Mouse (Mus musculus): ENCODE results near the gene Sh3bp5. TPM values are rescaled to one million over a fixed set of nuclear protein-coding genes. Genes with fewer than 3 reads are reported as not detected.

Gene Sh3bp5
- polyA plus RNA-seq, 1 experiment from 2014 or later: 14.3 TPM

DNA sequence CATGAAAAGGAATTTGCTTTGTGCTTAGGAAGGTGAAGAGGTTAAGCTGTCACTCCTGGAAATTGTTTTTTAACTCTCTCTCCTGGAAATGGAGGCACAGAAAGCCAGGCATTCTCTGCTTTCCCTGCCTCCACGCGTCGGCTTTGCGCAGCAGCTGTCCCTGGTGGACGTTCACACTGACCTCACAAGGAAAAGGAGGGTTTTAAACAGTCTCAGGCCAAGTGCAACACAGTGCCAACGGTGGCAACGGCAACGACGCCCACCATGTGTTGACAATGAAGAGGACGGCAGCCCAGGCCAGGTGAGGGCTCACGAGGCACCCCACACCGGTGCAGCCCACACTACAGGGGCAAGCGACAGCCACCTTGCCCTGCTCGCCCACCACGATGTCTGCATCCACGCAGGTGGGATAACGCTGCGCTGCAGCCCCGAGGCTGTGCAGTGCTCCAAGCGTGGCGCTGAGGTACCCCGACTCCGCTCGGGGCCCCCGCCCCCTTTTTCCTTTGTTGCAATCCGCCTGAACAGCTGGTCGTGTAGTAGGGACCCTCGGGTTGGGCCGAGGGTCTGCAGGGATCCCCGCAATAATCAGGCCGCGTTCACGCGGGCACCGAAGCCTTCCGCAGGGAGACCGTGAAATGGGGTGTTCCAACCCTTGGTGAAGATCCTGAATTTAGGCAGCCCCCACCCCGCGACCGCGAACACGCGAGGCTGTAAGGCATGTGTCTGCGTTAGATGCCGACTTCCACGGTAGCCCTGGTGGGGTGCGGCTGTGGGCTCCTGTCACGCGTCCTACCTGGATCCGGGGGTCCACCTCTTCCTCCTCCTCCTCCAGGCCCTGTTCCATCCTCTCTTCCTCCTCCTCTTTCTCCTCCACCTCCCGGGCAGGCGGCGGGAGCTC lies 611 bp downstream of the Sh3bp5 start:
- peak overlapping the region; percentile 81 for H3K9ac ChIP-seq (ENCODE audit: low read depth, low read length)
- no peaks in the 10 kb centered on the region for H3K36me3 ChIP-seq (ENCODE audit: control insufficient read depth, insufficient read depth, low read length)
- ATAC-seq (ENCODE audit: low FRiP score, low TSS enrichment): peak; percentile 61
- H3K27ac ChIP-seq (ENCODE audit: low read depth, low read length): peak overlapping the region; percentile 26; the same call in 1 of the 2 replicates
- no peaks in the 10 kb centered on the region for H3K9me3 ChIP-seq (ENCODE audit: control insufficient read depth, low read length)
- peaks cover 27% of the 10 kb centered on the region for H3K4me1 ChIP-seq (ENCODE audit: control insufficient read depth, insufficient read depth, low read length)
- H3K4me3 ChIP-seq (ENCODE audit: low read length): peak overlapping the region; percentile 79
- no peaks in the 10 kb centered on the region for H3K27me3 ChIP-seq (ENCODE audit: control insufficient read depth, insufficient read depth, low read length)
- 1% methylated on average over 53 of the region's 53 CpGs for WGBS
- H3K4me2 ChIP-seq (replicated peaks; ENCODE audit: low read depth, low read length): peak overlapping the region; percentile 99

GRCm38 (mm10) chr14:31434426-31434825 lies 1.5 kb downstream of the Sh3bp5 start:
- no peak for ATAC-seq (ENCODE audit: low FRiP score, low TSS enrichment)
- 21% methylated on average over 5 of the region's 5 CpGs for WGBS
- peak overlapping the region; percentile 99; the same call in 1 of the 2 replicates for H3K4me2 ChIP-seq (replicated peaks; ENCODE audit: low read depth, low read length)
- peak overlapping the region; percentile 79; the same call in 1 of the 2 replicates for H3K4me3 ChIP-seq (ENCODE audit: low read length)
- H3K36me3 ChIP-seq (ENCODE audit: control insufficient read depth, insufficient read depth, low read length): no peaks in the 10 kb centered on the region
- H3K9ac ChIP-seq (ENCODE audit: low read depth, low read length): no peak overlapping the region; the same call in 1 of the 2 replicates
- H3K9me3 ChIP-seq (ENCODE audit: control insufficient read depth, low read length): no peaks in the 10 kb centered on the region
- peaks cover 27% of the 10 kb centered on the region for H3K4me1 ChIP-seq (ENCODE audit: control insufficient read depth, insufficient read depth, low read length)
- H3K27ac ChIP-seq (ENCODE audit: low read depth, low read length): peak overlapping the region; percentile 1; the same call in 1 of the 2 replicates
- H3K27me3 ChIP-seq (ENCODE audit: control insufficient read depth, insufficient read depth, low read length): no peaks in the 10 kb centered on the region

- Histone ChIP-seq H3K9me3 (ENCODE audit: control insufficient read depth, low read length) (no peaks in the 10 kb centered on the region), H3K27ac (ENCODE audit: low read depth, low read length) (peak overlapping the region; percentile 1; the same call in 1 of the 2 replicates), H3K4me2 (replicated peaks; ENCODE audit: low read depth, low read length) (peak overlapping the region; percentile 99; the same call in 1 of the 2 replicates), H3K4me3 (ENCODE audit: low read length) (peak overlapping the region; percentile 79; the same call in 1 of the 2 replicates), H3K27me3 (ENCODE audit: control insufficient read depth, insufficient read depth, low read length) (no peaks in the 10 kb centered on the region), H3K36me3 (ENCODE audit: control insufficient read depth, insufficient read depth, low read length) (no peaks in the 10 kb centered on the region), H3K4me1 (ENCODE audit: control insufficient read depth, insufficient read depth, low read length) (peaks cover 29% of the 10 kb centered on the region), H3K9ac (ENCODE audit: low read depth, low read length) (no peak overlapping the region)
- 15% methylated on average over 7 of the region's 7 CpGs for WGBS
- peak; percentile 66 for ATAC-seq (ENCODE audit: low FRiP score, low TSS enrichment)
Observed at GRCm38 (mm10) chr14:31433851-31434360, 2.0 kb downstream of the Sh3bp5 start.

GRCm38 (mm10) chr14:31433126-31433525 lies 2.8 kb downstream of the Sh3bp5 start:
- Histone ChIP-seq H3K4me3 (ENCODE audit: low read length) (no peak overlapping the region), H3K27me3 (ENCODE audit: control insufficient read depth, insufficient read depth, low read length) (no peaks in the 10 kb centered on the region), H3K4me1 (ENCODE audit: control insufficient read depth, insufficient read depth, low read length) (peaks cover 37% of the 10 kb centered on the region), H3K27ac (ENCODE audit: low read depth, low read length) (peak overlapping the region; percentile 1; the same call in 1 of the 2 replicates), H3K4me2 (replicated peaks; ENCODE audit: low read depth, low read length) (peak overlapping the region; percentile 25; the same call in 1 of the 2 replicates), H3K9me3 (ENCODE audit: control insufficient read depth, low read length) (no peaks in the 10 kb centered on the region), H3K9ac (ENCODE audit: low read depth, low read length) (no peak overlapping the region), H3K36me3 (ENCODE audit: control insufficient read depth, insufficient read depth, low read length) (no peaks in the 10 kb centered on the region)
- no peak for ATAC-seq (ENCODE audit: low FRiP score, low TSS enrichment)
- WGBS: 39% methylated on average over 5 of the region's 5 CpGs

DNA sequence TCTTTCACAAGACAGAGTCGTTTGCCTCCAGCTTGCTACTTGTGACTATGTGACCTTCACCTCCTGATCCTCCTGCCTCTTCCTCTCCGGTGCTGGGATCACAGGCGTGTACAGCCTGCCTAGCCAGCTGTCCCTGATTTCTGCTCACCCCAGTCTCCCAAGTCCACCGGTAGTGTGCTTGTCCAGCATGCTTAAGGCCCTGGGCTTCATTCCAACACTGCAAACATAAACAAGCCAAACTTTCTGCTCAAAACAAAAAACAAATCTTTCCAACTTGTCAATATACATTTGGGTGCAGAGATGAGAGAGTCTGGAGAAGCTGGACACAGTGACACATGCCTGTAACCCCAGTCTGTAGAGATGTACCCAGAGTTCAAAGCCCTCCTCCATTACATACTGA lies 3.5 kb downstream of the Sh3bp5 start:
- no peak overlapping the region for H3K9ac ChIP-seq (ENCODE audit: low read depth, low read length)
- ATAC-seq (ENCODE audit: low FRiP score, low TSS enrichment): no peak
- H3K4me1 ChIP-seq (ENCODE audit: control insufficient read depth, insufficient read depth, low read length): peaks cover 39% of the 10 kb centered on the region
- 19% methylated on average over 4 of the region's 4 CpGs for WGBS
- H3K27ac ChIP-seq (ENCODE audit: low read depth, low read length): 0 out of 2 replicates have a peak overlapping the region, but pooled peaks have one; percentile 1
- no peak overlapping the region; the same call in 1 of the 2 replicates for H3K4me2 ChIP-seq (replicated peaks; ENCODE audit: low read depth, low read length)
- no peaks in the 10 kb centered on the region for H3K27me3 ChIP-seq (ENCODE audit: control insufficient read depth, insufficient read depth, low read length)
- no peak overlapping the region for H3K4me3 ChIP-seq (ENCODE audit: low read length)
- no peaks in the 10 kb centered on the region for H3K9me3 ChIP-seq (ENCODE audit: control insufficient read depth, low read length)
- 0 out of 2 replicates have a peak, but pooled peaks cover 2% of the 10 kb centered on the region for H3K36me3 ChIP-seq (ENCODE audit: control insufficient read depth, insufficient read depth, low read length)

DNA sequence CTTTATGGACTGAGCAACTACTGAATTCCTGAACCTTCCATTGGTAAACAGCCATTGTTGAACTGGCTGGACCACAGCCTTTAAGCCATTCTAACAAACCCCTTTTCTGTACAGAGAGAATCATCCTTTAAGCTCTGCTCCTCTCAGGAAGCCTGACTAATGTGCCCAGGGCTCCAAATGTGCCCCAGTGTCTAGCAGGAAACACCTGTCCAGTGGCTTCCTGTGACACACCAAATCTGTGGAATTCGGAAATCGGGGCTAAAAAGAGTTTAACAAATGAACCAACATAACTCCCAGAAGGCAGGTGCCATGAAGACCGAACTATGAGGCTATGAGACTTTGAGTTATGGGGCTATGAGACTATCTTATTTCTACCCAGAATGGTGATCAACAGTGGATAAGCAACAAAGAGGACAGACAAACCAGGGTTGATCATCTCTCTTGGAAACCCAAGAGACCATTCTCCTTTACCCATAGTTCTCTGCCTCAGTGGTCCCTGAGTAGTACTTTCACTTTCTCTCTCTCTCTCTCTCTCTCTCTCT lies 4.0 kb downstream of the Sh3bp5 start:
- no peaks in the 10 kb centered on the region for H3K9me3 ChIP-seq (ENCODE audit: control insufficient read depth, low read length)
- H3K9ac ChIP-seq (ENCODE audit: low read depth, low read length): no peak overlapping the region
- no peak for ATAC-seq (ENCODE audit: low FRiP score, low TSS enrichment)
- H3K4me3 ChIP-seq (ENCODE audit: low read length): no peak overlapping the region
- H3K27me3 ChIP-seq (ENCODE audit: control insufficient read depth, insufficient read depth, low read length): no peaks in the 10 kb centered on the region
- H3K36me3 ChIP-seq (ENCODE audit: control insufficient read depth, insufficient read depth, low read length): 0 out of 2 replicates have a peak, but pooled peaks cover 2% of the 10 kb centered on the region
- 62% methylated on average over 3 of the region's 3 CpGs for WGBS
- H3K4me1 ChIP-seq (ENCODE audit: control insufficient read depth, insufficient read depth, low read length): peaks cover 39% of the 10 kb centered on the region
- no peak overlapping the region for H3K27ac ChIP-seq (ENCODE audit: low read depth, low read length)
- H3K4me2 ChIP-seq (replicated peaks; ENCODE audit: low read depth, low read length): no peak overlapping the region

DNA sequence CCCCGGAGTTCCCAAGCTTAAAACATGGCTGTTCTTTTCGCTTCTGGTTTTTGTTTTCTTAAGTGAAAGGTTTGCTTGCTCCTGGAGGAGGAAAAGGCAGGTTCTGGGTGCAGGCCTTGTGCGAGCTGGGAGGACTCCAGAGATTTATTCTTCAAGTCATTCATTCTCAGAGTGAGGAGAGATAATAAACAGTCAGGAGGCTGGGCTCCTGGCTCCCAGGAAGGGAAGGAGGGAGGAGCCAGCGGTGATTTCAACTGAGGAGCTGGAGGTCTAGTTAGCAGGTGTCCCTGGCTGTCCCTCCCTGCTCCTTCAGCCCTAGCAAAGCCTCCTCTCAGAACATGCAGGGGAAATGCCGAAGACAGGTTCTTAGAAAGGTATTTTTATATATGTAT lies 6.9 kb downstream of the Sh3bp5 start:
- Histone ChIP-seq H3K27me3 (ENCODE audit: control insufficient read depth, insufficient read depth, low read length) (no peaks in the 10 kb centered on the region), H3K4me3 (ENCODE audit: low read length) (no peak overlapping the region), H3K27ac (ENCODE audit: low read depth, low read length) (peak overlapping the region; percentile 48; the same call in 1 of the 2 replicates), H3K4me2 (replicated peaks; ENCODE audit: low read depth, low read length) (0 out of 2 replicates have a peak overlapping the region, but pooled peaks have one; percentile 4), H3K4me1 (ENCODE audit: control insufficient read depth, insufficient read depth, low read length) (peaks cover 29% of the 10 kb centered on the region), H3K9me3 (ENCODE audit: control insufficient read depth, low read length) (no peaks in the 10 kb centered on the region), H3K9ac (ENCODE audit: low read depth, low read length) (no peak overlapping the region), H3K36me3 (ENCODE audit: control insufficient read depth, insufficient read depth, low read length) (0 out of 2 replicates have a peak, but pooled peaks cover 2% of the 10 kb centered on the region)
- ATAC-seq (ENCODE audit: low FRiP score, low TSS enrichment): 0 out of 2 replicates have a peak, but pooled peaks have one; percentile 20
- WGBS: 23% methylated on average over 5 of the region's 5 CpGs

DNA sequence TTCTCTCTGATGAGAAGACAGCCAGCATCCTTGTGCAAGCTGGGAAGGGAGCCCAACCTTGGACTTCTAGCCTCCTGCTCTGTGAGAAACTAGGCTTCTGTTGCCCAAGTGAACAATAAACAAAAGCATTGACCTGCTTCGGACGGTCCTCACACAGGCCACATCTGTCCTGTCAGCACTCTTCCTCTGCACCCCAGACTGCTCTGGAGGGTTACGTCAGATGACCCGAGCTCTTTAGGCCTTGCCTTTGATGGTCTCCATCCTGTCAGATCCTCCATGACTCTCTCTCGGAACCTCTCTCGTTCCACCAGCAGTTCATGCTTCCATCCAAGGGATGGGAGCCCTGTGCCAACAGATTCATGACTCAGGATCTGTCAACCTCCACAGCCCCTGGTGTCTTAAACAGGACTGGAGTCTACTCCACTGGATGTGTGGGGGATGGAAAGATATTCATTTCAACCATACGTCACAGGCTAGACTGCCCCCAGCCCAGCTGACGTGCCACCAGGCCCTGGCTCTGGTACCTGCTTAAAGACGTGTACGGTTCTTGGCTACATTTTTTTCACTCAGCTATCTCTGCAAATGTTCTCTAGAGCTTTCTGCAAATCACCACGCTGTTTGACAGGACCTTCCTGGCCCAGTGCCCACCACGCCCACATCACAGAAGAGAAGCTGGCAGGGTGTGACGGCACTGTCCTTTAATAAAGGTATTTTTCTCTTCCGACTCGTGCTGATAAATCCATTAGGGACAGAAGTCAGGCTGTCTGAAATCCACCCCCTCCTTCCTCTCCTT lies 7.5 kb downstream of the Sh3bp5 start:
- H3K4me3 ChIP-seq (ENCODE audit: low read length): no peak overlapping the region
- 31% methylated on average over 15 of the region's 15 CpGs for WGBS
- peaks cover 27% of the 10 kb centered on the region for H3K4me1 ChIP-seq (ENCODE audit: control insufficient read depth, insufficient read depth, low read length)
- ATAC-seq (ENCODE audit: low FRiP score, low TSS enrichment): peak; percentile 69
- H3K9me3 ChIP-seq (ENCODE audit: control insufficient read depth, low read length): no peaks in the 10 kb centered on the region
- 0 out of 2 replicates have a peak, but pooled peaks cover 2% of the 10 kb centered on the region for H3K36me3 ChIP-seq (ENCODE audit: control insufficient read depth, insufficient read depth, low read length)
- H3K4me2 ChIP-seq (replicated peaks; ENCODE audit: low read depth, low read length): 0 out of 2 replicates have a peak overlapping the region, but pooled peaks have one; percentile 4
- H3K9ac ChIP-seq (ENCODE audit: low read depth, low read length): no peak overlapping the region
- H3K27ac ChIP-seq (ENCODE audit: low read depth, low read length): peak overlapping the region; percentile 48; the same call in 1 of the 2 replicates
- no peaks in the 10 kb centered on the region for H3K27me3 ChIP-seq (ENCODE audit: control insufficient read depth, insufficient read depth, low read length)
